Mouse (Mus musculus): ENCODE measurements around the gene 4930535I16Rik.

4930535I16Rik gene

GRCm38 (mm10) chr4:123905126-123905668 is 12.6 kb downstream of the 4930535I16Rik start:
- DNase-seq (ENCODE audit: low spot score in 2 of 2), result no peak

GRCm38 (mm10) chr4:123904333-123905125 is 13.3 kb downstream of the 4930535I16Rik start, which contains the start of gene Mycbp:
Mycbp (plus strand) TSS chr4:123904832.
- DNase-seq (ENCODE audit: low spot score in 2 of 2), result peak; percentile 99 to 100

DNA sequence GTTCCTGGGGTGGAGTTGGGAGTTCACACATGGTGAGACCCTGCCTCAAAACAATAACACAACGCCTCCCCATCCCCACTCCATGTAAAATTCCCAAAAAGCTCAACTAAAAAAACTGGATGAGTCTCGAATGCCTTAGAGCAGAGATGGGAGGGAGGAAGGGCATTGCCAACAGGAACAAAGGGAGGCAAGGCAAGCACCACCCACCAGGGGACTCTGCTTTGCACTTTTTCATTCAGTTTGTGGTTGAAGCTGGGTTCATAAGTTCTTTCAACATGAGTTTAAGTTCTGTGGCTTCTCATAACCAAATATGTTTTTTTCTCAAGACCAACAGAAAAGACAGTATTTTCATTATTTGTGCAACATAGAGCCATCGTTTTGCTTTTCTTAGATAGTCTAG is 14.4 kb downstream of the 4930535I16Rik start:
- DNase-seq (ENCODE audit: low spot score in 2 of 2), result no peak

DNA sequence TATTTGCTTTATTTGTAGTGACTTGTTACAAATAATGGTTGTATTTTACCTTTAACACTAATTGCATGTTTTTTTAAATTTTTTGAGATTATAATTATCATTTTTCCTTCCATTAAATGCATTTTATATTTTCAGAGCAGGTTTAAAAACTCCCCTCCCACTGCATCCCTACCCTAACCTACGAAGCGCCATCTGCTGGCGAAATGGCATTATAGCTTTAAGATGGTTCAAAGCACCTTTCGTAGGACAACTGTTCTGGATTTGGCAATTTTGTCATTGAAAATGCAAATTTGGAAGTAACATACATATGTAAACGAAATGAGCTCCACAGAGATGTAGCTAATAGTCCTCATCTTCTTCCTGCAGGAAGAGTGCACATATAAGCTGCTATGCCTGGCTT is 19.1 kb downstream of the 4930535I16Rik start:
- no peak for DNase-seq (ENCODE audit: low spot score in 2 of 2)

DNA sequence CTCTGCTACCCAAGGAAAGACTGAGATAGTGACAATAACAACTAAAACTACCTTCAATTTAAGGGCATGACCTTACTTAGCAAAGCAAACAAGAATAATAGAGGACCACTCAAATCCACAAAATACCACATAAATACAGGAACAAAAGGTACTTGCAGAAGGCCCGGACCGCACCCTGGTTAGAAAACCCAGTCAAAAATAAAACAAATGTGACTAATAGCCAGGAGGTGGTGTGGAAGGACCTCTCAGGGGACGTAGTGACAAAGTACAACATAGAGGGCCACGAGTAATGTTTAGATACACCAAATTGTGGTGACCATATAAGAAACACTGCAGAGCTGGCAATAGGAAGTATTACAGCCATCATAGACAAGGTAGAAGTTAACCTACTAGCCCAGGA is 23.5 kb downstream of the 4930535I16Rik start:
- DNase-seq (ENCODE audit: low spot score in 2 of 2), result no peak

GRCm38 (mm10) chr4:123893726-123894125 is 24.1 kb downstream of the 4930535I16Rik start:
- DNase-seq (ENCODE audit: low spot score in 2 of 2), result no peak
